Mouse (Mus musculus): ENCODE measurements around the gene Kcnk7.

The Kcnk7 gene

DNA sequence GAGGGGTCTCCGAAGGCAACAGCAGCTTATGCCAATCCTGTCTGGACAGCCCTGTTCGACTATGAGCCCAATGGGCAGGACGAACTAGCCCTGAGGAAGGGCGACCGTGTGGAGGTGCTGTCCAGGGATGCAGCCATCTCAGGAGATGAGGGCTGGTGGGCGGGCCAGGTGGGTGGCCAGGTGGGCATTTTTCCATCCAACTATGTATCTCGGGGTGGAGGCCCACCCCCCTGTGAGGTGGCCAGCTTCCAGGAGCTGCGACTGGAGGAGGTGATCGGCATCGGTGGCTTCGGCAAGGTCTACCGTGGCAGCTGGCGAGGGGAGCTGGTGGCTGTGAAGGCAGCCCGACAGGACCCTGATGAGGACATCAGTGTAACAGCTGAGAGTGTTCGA, 13.8 kb upstream of the Kcnk7 start:
- peak in 1 of 2 experiments; percentile 70 for DNase-seq

DNA sequence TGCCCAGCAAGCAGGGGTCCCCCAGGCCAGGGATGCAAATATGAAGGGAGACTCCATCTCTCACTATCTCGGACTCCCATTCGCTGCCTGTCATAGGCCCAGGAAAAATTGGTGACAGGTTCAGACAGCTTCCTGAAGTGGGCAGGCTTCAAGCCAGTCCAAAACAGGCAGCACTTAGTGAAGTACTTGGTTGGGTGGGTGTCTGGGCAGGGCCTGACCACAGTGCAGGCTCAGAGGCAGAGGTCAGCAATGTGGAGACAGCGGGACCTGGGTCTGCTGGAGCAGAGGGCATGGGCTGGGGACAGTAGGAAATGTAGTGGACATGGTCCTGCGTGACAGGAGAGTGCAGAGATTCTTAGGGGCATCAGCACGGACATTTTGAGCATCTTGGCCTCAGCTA, 12.6 kb upstream of the Kcnk7 start:
- no peak for DNase-seq

DNA sequence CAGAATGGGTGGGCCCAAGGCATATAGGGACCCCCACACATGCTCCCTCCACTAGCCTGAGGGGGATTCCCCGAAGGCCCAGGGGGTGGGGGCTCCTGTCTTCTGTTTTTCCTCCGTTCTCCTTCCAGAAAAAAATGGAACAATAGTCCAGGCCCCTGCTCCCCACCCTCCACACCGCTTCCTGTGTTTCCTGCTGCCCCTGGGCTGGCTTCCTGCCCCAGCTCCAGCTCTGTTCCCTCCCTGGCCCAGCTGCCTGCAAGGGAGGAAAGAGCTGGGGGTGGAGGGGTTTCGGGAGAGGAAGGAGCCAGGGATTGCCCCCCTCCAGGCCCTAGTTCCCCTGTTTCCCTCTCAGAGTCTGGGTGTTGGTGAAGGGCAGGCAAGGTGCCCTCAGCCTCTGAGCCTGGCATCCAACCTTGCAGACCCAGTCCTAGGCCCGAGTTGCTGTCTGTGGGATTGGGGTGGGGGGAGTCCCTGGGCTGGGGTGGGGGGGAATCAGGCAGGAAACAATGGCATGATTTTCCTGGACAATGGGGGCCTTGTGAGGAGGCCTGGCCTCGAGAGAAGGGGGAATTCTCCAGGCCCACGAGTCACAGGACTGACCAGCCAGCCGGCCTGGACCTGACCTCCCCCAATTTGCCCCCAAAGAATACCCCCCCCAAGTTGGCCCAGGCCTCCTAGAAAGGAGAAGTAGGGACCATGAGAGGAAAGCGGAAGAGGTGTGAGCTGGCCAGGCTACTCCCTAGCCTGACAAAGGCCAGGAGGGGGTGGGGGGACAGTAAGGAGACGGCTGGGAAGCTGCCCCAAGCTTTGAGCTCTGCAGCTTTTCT, 11.9 kb upstream of the Kcnk7 start:
- peak; percentile 72 to 90 for DNase-seq

DNA sequence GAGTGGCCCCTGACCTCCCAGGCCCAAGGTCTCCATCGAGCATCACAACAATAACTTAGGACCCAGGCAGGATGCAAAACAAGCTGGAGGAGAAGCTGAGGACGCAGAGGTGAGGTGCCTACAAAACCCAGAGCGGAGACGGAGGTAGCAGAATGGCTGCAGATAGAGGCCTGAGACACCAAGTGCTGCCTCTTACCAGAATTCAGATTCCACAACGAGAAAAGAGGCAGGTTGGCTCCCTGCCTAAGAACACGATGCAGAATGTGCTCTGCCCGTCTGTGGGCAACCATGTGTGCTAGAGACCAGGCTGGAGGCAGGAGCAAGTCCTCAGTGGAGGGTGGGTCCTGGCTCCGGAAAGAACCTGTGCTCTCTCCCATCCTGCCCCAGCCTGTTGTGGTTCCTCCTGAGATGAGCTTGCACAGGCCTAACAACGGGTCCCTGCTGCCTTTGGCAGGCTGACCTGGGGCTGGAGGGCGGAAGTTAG, 11.2 kb upstream of the Kcnk7 start:
- peak; percentile 48 to 67 for DNase-seq

DNA sequence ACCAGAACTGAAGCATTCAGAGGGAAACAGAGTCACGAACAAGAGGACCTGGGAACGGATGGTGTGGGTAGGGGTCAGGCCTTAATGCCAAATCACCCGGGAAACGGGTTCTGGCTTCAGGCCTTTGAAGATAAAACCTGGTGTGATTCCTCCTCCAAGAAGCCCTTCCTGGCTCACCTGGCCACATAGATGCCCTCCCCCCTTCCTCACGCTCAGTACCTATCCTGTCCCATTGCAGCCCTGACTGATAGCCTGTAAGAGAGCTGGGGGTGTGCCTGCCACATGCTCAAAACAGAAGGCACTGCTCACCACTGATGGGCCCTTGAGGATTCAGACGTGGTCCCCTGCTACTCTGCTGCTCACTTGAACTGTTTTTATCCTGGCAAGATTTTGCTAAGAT, 10.4 kb upstream of the Kcnk7 start:
- no peak for DNase-seq

DNA sequence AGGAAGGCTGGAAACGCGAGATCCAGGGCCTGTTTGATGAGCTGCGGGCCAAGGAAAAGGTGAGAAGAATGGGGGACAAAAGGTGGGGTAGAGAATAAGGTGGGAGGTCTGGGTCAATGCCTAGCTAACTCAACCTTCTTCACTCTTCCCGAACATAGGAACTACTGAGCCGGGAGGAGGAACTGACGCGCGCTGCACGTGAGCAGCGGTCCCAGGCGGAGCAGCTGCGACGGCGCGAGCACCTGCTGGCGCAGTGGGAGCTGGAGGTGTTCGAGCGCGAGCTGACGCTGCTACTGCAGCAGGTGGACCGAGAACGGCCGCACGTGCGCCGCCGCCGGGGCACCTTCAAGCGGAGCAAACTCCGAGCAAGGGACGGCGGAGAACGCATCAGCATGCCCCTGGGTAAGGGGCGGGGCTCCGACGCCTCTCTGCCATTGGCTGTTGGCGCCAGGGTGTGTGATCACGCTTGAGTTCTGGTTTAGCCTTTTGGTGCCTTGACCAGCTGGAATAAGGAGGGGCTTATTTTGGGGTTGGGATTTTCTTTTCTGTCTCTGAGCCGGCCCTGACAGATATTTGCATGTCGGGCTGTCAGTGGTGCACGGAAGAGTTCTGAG, 8.2 kb upstream of the Kcnk7 start:
- no peak for DNase-seq

DNA sequence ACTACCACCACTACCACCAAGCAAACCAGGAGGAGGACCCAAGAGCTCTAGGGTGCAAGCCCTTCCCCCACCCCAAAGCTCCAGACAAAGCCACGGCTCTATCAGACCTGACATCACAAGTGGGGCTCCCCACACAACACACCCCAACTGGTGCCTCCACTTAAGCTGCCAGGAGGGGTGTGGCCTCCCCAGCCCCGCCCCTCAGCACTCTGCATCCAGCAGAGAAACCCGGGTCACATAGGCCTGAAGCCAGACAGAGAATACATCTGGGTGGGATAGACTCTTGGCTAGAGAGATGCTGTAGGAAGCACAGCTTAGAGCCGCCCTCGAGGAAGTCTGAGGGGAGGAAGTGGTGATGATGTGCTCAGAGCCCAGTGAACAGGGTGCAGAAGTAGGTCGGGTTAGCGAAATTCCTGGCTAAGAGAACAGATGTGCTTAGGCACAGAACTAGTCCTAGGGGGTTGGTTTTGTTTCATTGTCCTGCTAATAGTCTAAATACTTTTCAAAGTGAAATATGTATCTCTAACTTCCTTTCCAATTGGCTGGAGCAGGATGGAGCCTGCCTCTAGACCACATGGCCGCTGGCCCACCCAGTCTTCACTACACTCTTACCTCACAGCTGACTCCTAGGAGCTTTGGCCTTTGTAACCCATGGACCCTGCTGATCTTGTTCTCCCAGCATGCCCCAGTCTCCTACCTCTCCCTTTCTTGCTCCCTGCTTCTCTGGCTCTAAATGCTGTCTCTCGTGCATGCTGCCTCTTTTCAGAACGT, 819 bp downstream of the Kcnk7 start:
- DNase-seq = peak in 1 of 2 experiments; percentile 56

DNA sequence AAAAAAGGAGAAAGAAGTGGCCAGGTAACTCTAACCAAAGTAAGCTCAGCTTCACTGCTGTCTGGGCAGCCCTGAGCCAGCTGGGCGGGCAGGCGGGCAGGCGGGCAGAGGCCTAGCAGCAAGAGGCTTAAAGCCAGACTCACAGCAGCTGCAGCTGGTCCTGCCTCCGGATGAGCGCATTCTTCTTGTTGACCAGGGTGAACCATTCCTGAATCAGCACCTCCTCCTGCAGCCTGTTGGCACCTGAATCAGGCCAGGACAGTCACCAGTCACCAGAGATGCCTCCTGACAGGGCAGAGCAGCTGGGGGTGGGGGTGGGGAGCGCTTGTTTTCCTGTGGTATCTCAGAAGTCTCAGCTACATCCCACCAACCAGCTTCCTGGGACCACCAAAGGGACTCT, 5.9 kb downstream of the Kcnk7 start:
- peak in 1 of 2 experiments; percentile 31 for DNase-seq

DNA sequence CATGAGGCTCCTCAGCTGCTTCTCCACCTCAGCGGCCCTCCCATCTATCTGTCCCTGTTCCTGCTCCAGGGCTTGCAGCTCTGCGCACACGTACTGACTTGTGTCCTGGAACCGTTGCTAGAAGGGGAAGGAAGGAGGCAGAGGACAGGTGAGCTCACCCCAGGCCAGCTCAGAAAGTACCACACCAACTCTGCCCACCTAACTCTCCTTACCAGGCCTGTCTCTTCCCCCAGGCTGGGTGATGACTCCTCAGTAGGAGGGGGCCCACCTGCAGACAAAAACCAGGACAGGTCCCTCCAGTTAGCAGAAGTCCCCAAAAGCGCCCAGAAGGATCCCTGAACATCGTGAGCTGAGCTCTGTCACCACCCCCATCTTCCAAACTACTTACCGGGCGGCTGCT, 6.4 kb downstream of the Kcnk7 start:
- peak in 1 of 2 experiments; percentile 34 for DNase-seq

DNA sequence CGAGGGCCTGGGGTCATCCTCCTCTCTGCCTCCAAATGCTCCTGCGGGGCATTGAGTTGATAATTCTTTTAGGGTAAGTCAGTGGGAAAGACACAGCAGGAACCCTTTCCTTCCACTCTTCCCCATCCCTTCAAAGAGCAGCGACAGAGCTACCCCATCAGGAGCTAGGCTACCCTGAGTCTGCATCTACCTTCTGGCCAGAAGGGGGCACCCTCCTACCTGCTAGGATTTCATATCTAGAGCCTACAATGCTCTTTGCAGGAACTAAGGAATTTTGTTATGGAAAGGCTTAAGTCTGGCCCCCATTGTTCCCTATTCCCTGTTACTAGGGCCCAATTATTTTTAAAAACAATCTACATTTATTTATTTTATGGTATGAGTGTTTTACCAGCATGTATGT, 7.1 kb downstream of the Kcnk7 start:
- peak; percentile 85 to 94 for DNase-seq

DNA sequence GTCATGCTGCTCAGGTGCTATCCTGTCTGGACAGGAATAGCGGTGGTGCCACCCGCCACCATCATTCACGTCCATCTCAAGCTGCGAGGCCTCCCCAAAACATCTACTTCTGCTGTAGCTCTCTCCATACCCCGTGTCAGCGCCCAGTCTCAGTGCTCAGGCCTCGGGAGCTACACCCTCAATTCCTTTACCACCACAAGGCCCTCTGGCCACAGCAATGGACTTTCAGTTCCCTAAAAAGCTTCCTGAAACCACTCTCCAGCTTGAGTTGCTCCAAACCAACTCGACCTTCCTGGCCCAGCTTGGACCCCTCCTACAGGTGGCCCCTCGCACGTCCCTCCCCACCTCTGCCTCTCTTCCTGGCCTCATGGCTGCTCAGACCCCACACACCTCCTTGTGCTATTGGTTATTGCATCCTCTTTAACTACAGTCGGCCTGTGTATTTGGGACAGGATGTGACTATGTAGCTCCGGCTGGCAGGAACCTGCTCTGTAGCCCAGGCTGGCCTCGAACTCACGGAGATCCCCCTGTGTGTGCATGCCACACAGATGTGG, 7.8 kb downstream of the Kcnk7 start:
- peak in 1 of 2 experiments; percentile 35 for DNase-seq

DNA sequence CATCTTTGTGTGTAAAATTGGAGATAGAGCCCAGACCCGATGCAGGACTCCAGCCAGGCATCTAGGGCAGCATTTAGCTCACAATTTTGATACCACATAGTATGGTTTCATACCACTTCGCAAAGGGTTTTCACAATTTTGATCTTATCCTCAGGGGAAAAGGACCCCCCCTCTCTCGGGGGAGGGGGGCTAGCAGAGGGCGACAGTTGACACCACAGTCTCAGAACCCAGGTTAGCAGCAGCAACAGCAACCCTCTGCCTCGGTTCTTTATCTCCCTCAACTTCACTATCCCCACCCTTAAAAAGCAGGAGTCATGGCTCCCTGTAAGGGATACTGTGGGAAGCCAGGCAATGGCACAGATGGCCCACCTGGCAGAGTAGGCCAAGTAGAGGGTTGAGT, 9.1 kb downstream of the Kcnk7 start:
- no peak for DNase-seq

DNA sequence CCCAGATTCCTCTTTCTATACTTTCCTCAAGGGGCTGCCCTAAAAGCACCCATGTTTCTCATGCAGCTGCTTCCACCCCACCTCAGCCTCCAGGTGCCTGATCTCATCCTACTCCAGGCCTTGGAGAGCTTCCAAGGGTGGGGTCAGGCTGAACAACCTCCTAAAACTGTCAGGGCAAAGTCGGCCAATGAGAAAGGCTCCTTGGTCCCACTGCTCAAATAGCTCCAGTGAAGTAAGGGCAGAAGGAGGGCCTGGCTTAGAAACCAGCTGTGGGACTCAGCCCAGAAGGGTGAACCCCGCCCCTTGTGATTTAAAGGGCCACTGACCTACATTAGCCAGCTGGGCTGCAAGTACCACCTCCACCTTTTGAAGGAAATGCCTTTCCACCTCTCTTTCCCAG, 9.6 kb downstream of the Kcnk7 start:
- DNase-seq = peak; percentile 81 to 91

DNA sequence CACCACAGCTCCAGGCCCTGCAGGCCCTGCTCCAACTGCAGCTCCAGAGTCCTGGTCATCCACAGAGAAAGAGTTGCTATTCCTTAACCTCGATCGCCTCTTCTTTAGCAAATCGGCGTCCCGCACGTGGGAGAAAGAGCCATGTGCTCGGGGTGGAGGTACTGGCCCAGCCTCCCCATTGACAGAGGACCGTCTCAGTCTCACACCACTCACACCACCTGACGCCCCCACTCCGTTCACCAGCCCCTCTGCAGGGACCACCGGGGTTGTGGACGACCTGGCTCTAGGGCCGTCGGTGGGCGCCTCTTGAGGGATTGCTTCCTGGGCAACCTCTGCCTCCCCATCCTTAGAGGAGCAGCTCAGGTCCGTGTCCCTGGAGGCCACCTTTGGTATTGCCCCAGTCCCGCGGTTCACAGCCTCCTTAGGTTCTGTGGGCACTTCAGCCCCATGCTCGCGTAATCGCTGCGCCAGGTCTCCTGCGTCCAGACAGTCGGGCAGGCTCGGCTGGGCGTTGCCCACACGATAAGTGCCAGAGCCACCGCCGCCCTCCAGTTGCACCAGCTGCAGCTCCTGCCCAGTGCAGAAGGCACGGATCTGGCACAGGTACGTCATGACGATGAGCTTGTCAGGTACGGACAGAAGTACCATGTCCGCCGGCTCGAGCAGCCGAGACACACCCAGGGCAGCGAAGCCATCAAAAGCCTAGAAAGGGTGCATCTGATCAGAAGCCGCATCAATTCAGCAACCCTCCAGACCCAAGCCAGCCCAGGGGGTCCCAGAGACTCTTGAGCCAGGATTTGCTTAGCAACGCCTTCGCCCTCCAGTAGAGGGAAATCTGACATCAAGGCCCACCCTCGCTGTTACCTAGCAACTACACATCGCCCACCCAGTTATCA, 11.9 kb downstream of the Kcnk7 start:
- DNase-seq = peak; percentile 59 to 60

DNA sequence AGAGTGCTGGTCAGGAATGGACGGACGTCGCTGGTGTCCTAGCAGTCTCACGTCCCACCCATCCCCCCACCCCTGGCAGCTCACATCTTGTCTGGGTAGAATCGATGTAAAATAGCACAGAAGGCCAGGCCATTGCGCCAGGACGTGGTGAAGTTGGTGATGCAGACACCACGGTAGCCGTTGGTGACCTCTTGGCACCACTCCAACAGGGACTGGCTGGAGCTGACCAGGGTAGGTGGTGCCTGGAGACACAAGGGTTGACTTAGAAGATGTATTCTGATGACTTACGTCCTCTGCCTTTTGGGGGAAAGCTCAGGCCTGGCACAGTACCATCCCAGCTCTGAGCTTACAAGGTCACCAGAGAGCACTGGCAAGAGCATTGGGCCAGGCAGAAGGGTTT, 12.8 kb downstream of the Kcnk7 start:
- peak in 1 of 2 experiments; percentile 50 for DNase-seq

DNA sequence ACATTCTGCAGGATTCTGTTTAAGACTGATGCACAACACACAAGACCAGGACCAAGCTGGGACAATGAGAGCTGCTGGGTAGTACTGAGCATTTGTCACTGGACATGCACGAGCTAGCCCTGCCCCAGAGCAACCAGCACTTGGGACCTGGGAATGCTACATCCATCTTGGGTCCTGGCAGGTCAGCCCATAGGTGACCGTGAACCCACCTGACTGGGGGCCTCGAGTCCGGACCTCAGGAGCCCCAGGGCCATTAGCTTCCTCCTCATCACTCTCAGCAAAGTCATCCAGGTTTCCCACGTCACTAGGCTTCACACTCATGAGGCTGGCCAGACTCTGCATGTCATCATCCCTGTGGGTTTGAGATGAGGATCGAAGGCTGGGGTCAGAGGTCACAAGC, 17.1 kb downstream of the Kcnk7 start:
- DNase-seq = no peak

DNA sequence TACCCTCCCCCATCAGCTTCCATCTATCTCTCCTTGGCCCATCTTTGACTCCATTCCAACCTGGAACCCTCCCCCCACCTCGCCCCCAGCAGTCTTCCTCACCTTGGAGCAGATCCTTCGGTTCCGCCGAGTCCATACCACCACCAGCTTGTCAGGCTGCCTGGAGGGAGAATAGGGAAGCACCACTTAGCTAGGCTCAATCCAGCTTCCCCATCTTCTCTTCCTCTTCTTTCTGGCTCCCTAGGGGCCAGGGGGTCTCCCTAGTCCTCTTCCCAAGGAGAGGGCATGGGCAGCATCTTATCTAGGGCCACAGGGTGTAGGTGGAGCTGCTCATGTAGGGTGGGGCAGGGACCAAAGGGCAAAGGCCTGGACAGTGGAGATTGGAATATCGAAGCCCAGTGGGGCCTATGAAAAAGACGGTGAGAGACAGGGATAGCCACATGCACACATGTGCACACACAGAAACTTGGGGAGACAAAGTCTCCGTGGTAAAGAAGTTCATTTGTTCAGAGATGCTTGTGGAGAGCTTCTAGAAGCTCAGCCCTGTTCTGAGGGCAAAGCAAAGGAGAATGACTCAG, 18.8 kb downstream of the Kcnk7 start:
- no peak for DNase-seq

DNA sequence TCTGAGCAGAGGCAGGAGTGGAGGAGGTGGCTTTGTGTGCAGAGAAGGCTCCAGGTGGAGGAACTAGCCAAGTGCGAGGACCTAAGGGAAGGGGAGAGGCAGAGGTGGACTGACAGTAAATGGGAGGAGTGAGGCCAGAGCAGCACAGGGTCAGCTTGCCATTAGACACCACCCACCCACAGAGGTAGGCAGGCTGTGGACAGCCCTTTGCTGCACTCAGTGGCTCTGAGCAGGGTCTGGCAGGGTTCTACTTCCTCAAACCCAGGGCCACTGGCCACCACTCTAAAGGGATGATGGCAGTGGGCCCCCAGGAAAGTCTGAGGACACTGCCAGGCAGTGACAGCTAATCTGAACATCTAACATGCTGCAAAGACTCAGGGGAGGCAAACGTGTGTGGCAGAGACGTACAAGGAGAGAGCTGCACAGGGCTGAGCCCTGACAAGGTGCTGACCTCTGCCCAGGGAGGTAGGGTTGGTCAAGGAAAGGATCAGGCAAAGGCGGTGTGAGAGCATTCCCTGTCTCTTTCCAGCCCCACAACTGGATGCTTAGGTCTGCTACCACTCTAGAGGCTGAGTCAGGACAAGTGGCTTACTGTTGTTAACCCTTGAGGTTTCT, 19.9 kb downstream of the Kcnk7 start:
- no peak for DNase-seq

DNA sequence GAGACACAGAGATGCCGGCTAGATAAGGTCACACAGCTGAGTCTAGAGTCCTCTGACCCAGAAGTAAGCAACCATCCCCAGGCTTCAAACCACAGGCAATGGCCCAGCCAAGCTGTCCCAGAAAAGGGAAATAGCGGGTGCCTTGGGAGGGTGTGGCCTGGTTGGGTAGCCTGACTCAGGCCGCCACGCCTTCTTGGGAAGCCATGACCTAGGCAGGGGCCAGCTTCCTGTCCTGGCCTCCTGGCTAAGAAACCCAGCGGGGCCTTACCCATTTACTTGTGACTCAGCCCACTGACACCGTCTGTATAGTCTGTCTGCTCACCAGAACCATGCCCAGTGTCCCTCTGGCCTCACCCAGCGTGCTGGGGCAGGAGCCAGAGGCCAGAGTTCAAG, 20.4 kb downstream of the Kcnk7 start:
- DNase-seq = peak; percentile 78 to 88

DNA sequence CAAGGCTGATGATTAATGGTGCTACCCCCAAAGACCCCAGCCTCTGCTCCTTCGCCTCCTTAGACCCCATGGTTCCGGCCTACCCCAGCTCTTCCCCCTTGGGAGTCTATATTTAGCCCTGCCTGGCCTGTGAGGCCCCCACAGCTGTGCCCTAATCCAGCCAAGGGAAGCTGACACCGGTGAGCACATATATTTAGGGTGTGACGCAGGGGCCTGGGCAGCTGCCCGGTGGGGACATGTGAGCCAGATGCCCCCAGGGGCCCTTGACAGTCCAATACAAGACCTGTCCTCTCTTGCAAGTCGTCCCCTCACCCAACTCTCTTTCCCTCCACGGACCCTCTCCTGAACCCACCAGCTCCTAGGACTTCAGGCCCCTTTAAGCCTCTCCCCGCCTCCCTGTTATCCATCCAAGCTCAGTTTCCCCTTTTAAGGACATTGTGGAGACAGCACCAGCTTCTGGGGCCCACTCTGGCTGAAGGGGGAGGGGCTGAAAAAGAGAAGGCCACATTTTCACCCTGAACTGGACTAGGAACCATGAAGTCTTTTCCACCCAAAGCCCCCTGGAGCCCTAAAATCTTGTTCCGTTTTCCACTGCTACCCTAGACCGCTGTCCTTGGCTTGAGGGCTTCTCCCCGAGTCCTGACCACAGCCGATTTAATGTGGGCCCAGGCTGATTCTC, 21.0 kb downstream of the Kcnk7 start:
- peak in 1 of 2 experiments; percentile 59 for DNase-seq

Data from kidney, postnatal 25 days (tissue).